ENCODE assay signal across 24 mouse cellular contexts in the genomic region with DNA sequence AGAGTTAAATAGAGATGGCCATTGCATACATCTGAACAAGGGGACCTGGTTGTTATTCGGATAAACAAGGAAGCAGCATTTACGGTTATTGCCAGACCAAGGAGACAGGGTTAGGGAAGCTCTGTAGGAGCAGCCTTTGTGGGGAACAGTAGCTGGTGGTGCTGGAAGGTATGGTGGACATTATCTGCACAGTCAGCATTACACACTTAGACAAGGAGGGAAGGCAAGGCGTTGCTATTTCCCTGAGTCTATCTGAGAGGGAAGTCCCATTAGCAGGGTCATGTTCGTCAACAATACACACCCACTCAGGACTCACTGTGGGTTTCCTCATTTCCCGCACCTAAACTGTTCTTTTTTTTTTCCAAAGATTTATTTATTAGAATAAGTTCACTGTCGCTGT. TPM values are rescaled to one million over a fixed set of nuclear protein-coding genes. Genes with fewer than 3 reads are reported as not detected.
DNase-seq lines count a peak whose midpoint lies in the region; ATAC-seq and TF ChIP-seq lines count a peak whose summit lies in the region.
"Had no signal": no experiment of that assay in that cellular context is flagged by ENCODE, and none has a peak within 500 bp of the region (broad histone marks: within the 10 kb centered on the region; RNA-seq: fewer than 3 reads in every experiment).

No protein-coding gene starts in this region.

- intact Hi-C loops in gastrocnemius, adult 2 months (cut with DNase I) = no loop called here

- H3K9me3 ChIP-seq in kidney, embryonic 14.5 days (ENCODE audit: control insufficient read depth, low read length) = no peaks in the 10 kb centered on the region
- H3K9me3 ChIP-seq in ES-E14 (ENCODE audit: control insufficient read depth, insufficient read depth, low read depth, low read length) = no peaks in the 10 kb centered on the region; the same call in 1 of the 2 replicates
- no peaks in the 10 kb centered on the region for H3K9me3 ChIP-seq in lung, postnatal 0 days (ENCODE audit: low read length)
- H3K9me3 ChIP-seq: heart, embryonic 15.5 days; limb, embryonic 10.5 days; limb, embryonic 15.5 days; liver, embryonic 15.5 days; midbrain, embryonic 12.5 days; neural tube, embryonic 13.5 days had no signal

- ATAC-seq in kidney, embryonic 14.5 days (ENCODE audit: low FRiP score, low TSS enrichment) = peak; percentile 43; the same call in 1 of the 2 replicates
- ATAC-seq in megakaryocyte progenitor cell, adult 5-6 weeks (replicated peaks; ENCODE audit: poor library complexity) = 0 out of 2 replicates have a peak, but pooled peaks have one; percentile 15
- no peak; the same call in 1 of the 2 replicates for ATAC-seq in lung, postnatal 0 days
- ATAC-seq: forebrain, embryonic 14.5 days had no signal

- H3K36me3 ChIP-seq in kidney, embryonic 14.5 days (ENCODE audit: control insufficient read depth, insufficient read depth, low read length) = peaks cover 29% of the 10 kb centered on the region; the same call in 1 of the 2 replicates
- peaks cover 9% of the 10 kb centered on the region for H3K36me3 ChIP-seq in ES-E14 (ENCODE audit: control insufficient read depth, insufficient read depth, low read length, poor library complexity, severe bottlenecking)
- H3K36me3 ChIP-seq in lung, postnatal 0 days (ENCODE audit: insufficient read depth, low read length) = 0 out of 2 replicates have a peak, but pooled peaks cover 9% of the 10 kb centered on the region

- no peaks in the 10 kb centered on the region for H3K4me1 ChIP-seq in kidney, embryonic 14.5 days (ENCODE audit: control insufficient read depth, insufficient read depth, low read length)
- peaks cover 2% of the 10 kb centered on the region in 2 experiments; a peak in 1 of 4 replicates for H3K4me1 ChIP-seq in ES-E14 (ENCODE audit: control insufficient read depth in 2 of 2, insufficient read depth in 2 of 2, low read length in 2 of 2, poor library complexity in 1 of 2)
- no peaks in the 10 kb centered on the region; the same call in 1 of the 2 replicates for H3K4me1 ChIP-seq in lung, postnatal 0 days (ENCODE audit: insufficient read depth, low read depth, low read length)
- H3K4me1 ChIP-seq: limb, embryonic 10.5 days; midbrain, embryonic 12.5 days had no signal

- H3K4me3 ChIP-seq in gastrocnemius, adult 2 months = no peak overlapping the region; the same call in 1 of the 2 replicates
- H3K4me3 ChIP-seq in kidney, embryonic 14.5 days (ENCODE audit: low read length) = no peak overlapping the region
- no peak overlapping the region for H3K4me3 ChIP-seq in ES-E14 (ENCODE audit: insufficient read depth in 1 of 2, low read depth in 1 of 2, low read length in 2 of 2, poor library complexity in 1 of 2, severe bottlenecking in 1 of 2)
- no peak overlapping the region for H3K4me3 ChIP-seq in lung, postnatal 0 days (ENCODE audit: low read depth, low read length)
- H3K4me3 ChIP-seq: heart, embryonic 15.5 days; limb, embryonic 10.5 days; limb, embryonic 15.5 days; liver, embryonic 15.5 days; midbrain, embryonic 12.5 days; neural tube, embryonic 13.5 days had no signal

- DNase-seq in gastrocnemius, adult 2 months = no peak
- no peak for DNase-seq in gastrocnemius, adult 8-10 months (ENCODE audit: low spot score in 2 of 2)
- DNase-seq in kidney, adult 11 months = no peak
- no peak for DNase-seq in ES-E14 (ENCODE audit: low read depth, low spot score)
- DNase-seq in cerebellum, adult 8-10 months = no peak
- no peak for DNase-seq in lung, postnatal 0 days (ENCODE audit: low spot score)
- DNase-seq: adrenal gland, postnatal 25 days; kidney, adult 2 months; kidney, postnatal 4 days; lung, postnatal 10 days; right cerebral cortex, postnatal 4 days; thymus, adult 2 months; thymus, postnatal 4 days had no signal

- TF ChIP-seq CTCF in gastrocnemius, adult 2 months (IDR thresholded peaks at IDR 0.05) = no peak
- TF ChIP-seq CTCF in lung, postnatal 0 days (IDR thresholded peaks at IDR 0.05) = no peak

- WGBS in kidney, embryonic 14.5 days = 87% methylated on average over 6 of the region's 6 CpGs
- 76% methylated on average over 6 of the region's 6 CpGs for WGBS in lung, postnatal 0 days

- in situ Hi-C loops in ES-E14 (cut with MboI; ENCODE audit: low sequenced_read_pairs in 2 of 2, unreplicated experiment in 2 of 2) = no loop called here

- peak overlapping the region; percentile 62 for H3K27ac ChIP-seq in gastrocnemius, adult 2 months
- H3K27ac ChIP-seq in kidney, embryonic 14.5 days (ENCODE audit: low read depth, low read length) = no peak overlapping the region
- no peak overlapping the region for H3K27ac ChIP-seq in ES-E14 (ENCODE audit: insufficient read depth, low read depth, low read length, poor library complexity, severe bottlenecking)
- no peak overlapping the region for H3K27ac ChIP-seq in lung, postnatal 0 days (ENCODE audit: low read length)
- H3K27ac ChIP-seq: heart, embryonic 15.5 days; hindbrain, embryonic 14.5 days; kidney, postnatal 0 days; limb, embryonic 10.5 days; limb, embryonic 15.5 days; liver, embryonic 15.5 days; midbrain, embryonic 12.5 days; neural tube, embryonic 13.5 days had no signal

- H3K27me3 ChIP-seq in kidney, embryonic 14.5 days (ENCODE audit: control insufficient read depth, insufficient read depth, low read length) = no peaks in the 10 kb centered on the region
- no peaks in the 10 kb centered on the region for H3K27me3 ChIP-seq in lung, postnatal 0 days (replicated peaks; ENCODE audit: insufficient read depth, low read length)
- H3K27me3 ChIP-seq: heart, embryonic 15.5 days; limb, embryonic 15.5 days; liver, embryonic 15.5 days; midbrain, embryonic 12.5 days; neural tube, embryonic 13.5 days had no signal

- no peak overlapping the region for H3K9ac ChIP-seq in kidney, embryonic 14.5 days (ENCODE audit: low read depth, low read length)
- no peak overlapping the region for H3K9ac ChIP-seq in ES-E14 (ENCODE audit: insufficient read depth, low read depth, low read length, poor library complexity, severe bottlenecking)
- no peak overlapping the region for H3K9ac ChIP-seq in lung, postnatal 0 days (replicated peaks; ENCODE audit: low read depth)
- H3K9ac ChIP-seq: heart, embryonic 15.5 days; hindbrain, embryonic 14.5 days; limb, embryonic 15.5 days; liver, embryonic 15.5 days; midbrain, embryonic 12.5 days; neural tube, embryonic 13.5 days had no signal

- H3K4me2 ChIP-seq in kidney, embryonic 14.5 days (replicated peaks; ENCODE audit: low read depth, low read length) = no peak overlapping the region
- no peak overlapping the region for H3K4me2 ChIP-seq in lung, postnatal 0 days (replicated peaks; ENCODE audit: low read depth, low read length)
- H3K4me2 ChIP-seq: heart, embryonic 15.5 days; hindbrain, embryonic 14.5 days; limb, embryonic 15.5 days; liver, embryonic 15.5 days; midbrain, embryonic 12.5 days; neural tube, embryonic 13.5 days had no signal

- no peak for TF ChIP-seq EP300 in lung, postnatal 0 days (IDR thresholded peaks at IDR 0.05)

TF ChIP-seq in ES-E14, 5 proteins besides CTCF, POLR2A, EP300 and RAD21:
- no peak for TF ChIP-seq ZNF384 (IDR thresholded peaks at IDR 0.05; ENCODE audit: low read depth, low read length)
- TF ChIP-seq MAFK (IDR thresholded peaks at IDR 0.05; ENCODE audit: insufficient read depth, low read depth, low read length) = peak; percentile 73

RNA-seq across cellular contexts. Expression of a gene that starts 10.0 kb away (rescaled TPM):
- 100 to 1,000 TPM; 145 to 152 TPM for total RNA-seq in gastrocnemius, adult 2 months (2021)
- 100 to 1,000 TPM; 140 to 152 (median 149) TPM for total RNA-seq in gastrocnemius, adult 8-10 months (2022)
- 412 and 465 TPM in 2 replicates for polyA plus RNA-seq in kidney, embryonic 14.5 days (2014; fragmentation: Nextera tagmentation; extraction: Ambion mirVana)
- total RNA-seq in ES-E14 (2012; rRNA removed) = 210 and 359 TPM in 2 replicates
- total RNA-seq in megakaryocyte progenitor cell, adult 5-6 weeks (2015) = 612 and 668 TPM in 2 replicates
- 469 and 501 TPM in 2 replicates for total RNA-seq in megakaryocyte progenitor cell, adult 5-6 weeks (2017)
- polyA plus RNA-seq in lung, postnatal 0 days (2015; fragmentation: Nextera tagmentation; extraction: Ambion mirVana) = 322 and 323 TPM in 2 replicates
